Mouse (Mus musculus): Measurements from ENCODE around the gene Olfr1366. TPM values are rescaled to one million over a fixed set of nuclear protein-coding genes. Genes with fewer than 3 reads are reported as not detected.

Olfr1366 gene
- total and polyA plus RNA-seq, 2 experiments = not detected

GRCm38 (mm10) chr13:21492847-21493246 is 49.8 kb downstream of the Olfr1366 start:
- Histone ChIP-seq H3K27ac (replicated peaks; ENCODE audit: insufficient read depth, low read depth, low read length) (no peak overlapping the region), H3K4me3 (ENCODE audit: insufficient read depth, low read depth, low read length) (no peak overlapping the region), H3K79me2 (ENCODE audit: control insufficient read depth, insufficient read depth, low read length) (no peaks in the 10 kb centered on the region), H3K9ac (ENCODE audit: low read depth, low read length) (no peak overlapping the region), H3K36me3 (ENCODE audit: control insufficient read depth, insufficient read depth, low read length) (no peaks in the 10 kb centered on the region), H3K27me3 (ENCODE audit: control insufficient read depth, insufficient read depth, low read length) (no peaks in the 10 kb centered on the region), H3K4me1 (ENCODE audit: control insufficient read depth, insufficient read depth, low read length) (no peaks in the 10 kb centered on the region)
- no peak for DNase-seq (ENCODE audit: extremely low read depth, low read depth, low spot score)
- TF ChIP-seq CTCF (IDR thresholded peaks at IDR 0.05; ENCODE audit: low read depth, low read length) (no peak), POLR2A (IDR thresholded peaks at IDR 0.05; ENCODE audit: extremely low read depth, insufficient read depth, low read length) (no peak)
- WGBS = 91% methylated on average over 5 of the region's 5 CpGs

- WGBS = 92% methylated on average over 1 of the region's 1 CpGs
- TF ChIP-seq CTCF (IDR thresholded peaks at IDR 0.05; ENCODE audit: low read depth, low read length) (no peak), POLR2A (IDR thresholded peaks at IDR 0.05; ENCODE audit: extremely low read depth, insufficient read depth, low read length) (no peak)
- no peak for DNase-seq (ENCODE audit: extremely low read depth, low read depth, low spot score)
Observed at GRCm38 (mm10) chr13:21486881-21487280, 55.7 kb downstream of the Olfr1366 start.

More at GRCm38 (mm10) chr13:21486881-21487280, 55.7 kb downstream of the Olfr1366 start:
- peaks cover 2% of the 10 kb centered on the region; the same call in 1 of the 2 replicates for H3K36me3 ChIP-seq (ENCODE audit: control insufficient read depth, insufficient read depth, low read length)
- no peak overlapping the region for H3K27ac ChIP-seq (replicated peaks; ENCODE audit: insufficient read depth, low read depth, low read length)
- no peak overlapping the region for H3K9ac ChIP-seq (ENCODE audit: low read depth, low read length)
- H3K4me3 ChIP-seq (ENCODE audit: insufficient read depth, low read depth, low read length) = no peak overlapping the region
- H3K27me3 ChIP-seq (ENCODE audit: control insufficient read depth, insufficient read depth, low read length) = no peaks in the 10 kb centered on the region
- no peaks in the 10 kb centered on the region for H3K79me2 ChIP-seq (ENCODE audit: control insufficient read depth, insufficient read depth, low read length)
- H3K4me1 ChIP-seq (ENCODE audit: control insufficient read depth, insufficient read depth, low read length) = no peaks in the 10 kb centered on the region

Other genes starting within 250 kb of the Olfr1366 start
Only the 30 nearest of the 31 such genes appear.
- gene Gpx6, start 230.7 kb downstream of the Olfr1366 start, total RNA-seq (2014; rRNA removed) = 0.27 and 1.0 TPM in 2 replicates
- gene Gpx6, start 230.7 kb downstream of the Olfr1366 start, polyA plus RNA-seq (2012; rRNA removed) = 0.55 and 0.70 TPM in 2 replicates
- gene Olfr1367, start 195.9 kb downstream of the Olfr1366 start, total RNA-seq (2014; rRNA removed) = not detected in 2 replicates
- gene Olfr1367, start 195.9 kb downstream of the Olfr1366 start, polyA plus RNA-seq (2012; rRNA removed) = not detected in 2 replicates
- 5.4 and 6.0 TPM in 2 replicates for gene Zscan12, start 180.0 kb downstream of the Olfr1366 start, total RNA-seq (2014; rRNA removed)
- gene Zscan12, start 180.0 kb downstream of the Olfr1366 start, polyA plus RNA-seq (2012; rRNA removed) = 1.0 and 1.2 TPM in 2 replicates
- gene Zkscan3, start 140.1 kb downstream of the Olfr1366 start, total RNA-seq (2014; rRNA removed) = 31.6 and 33.1 TPM in 2 replicates
- gene Zkscan3, start 140.1 kb downstream of the Olfr1366 start, polyA plus RNA-seq (2012; rRNA removed) = 10.9 and 14.5 TPM in 2 replicates
- 0.60 and 0.83 TPM in 2 replicates for gene Pgbd1, start 101.8 kb downstream of the Olfr1366 start, total RNA-seq (2014; rRNA removed)
- 0.20 and 0.26 TPM in 2 replicates for gene Pgbd1, start 101.8 kb downstream of the Olfr1366 start, polyA plus RNA-seq (2012; rRNA removed)
- 30.8 and 33.4 TPM in 2 replicates for gene Zscan26, start 89.1 kb downstream of the Olfr1366 start, total RNA-seq (2014; rRNA removed)
- gene Zscan26, start 89.1 kb downstream of the Olfr1366 start, polyA plus RNA-seq (2012; rRNA removed) = 7.5 and 12.1 TPM in 2 replicates
- gene Nkapl, start 74.3 kb downstream of the Olfr1366 start, total RNA-seq (2014; rRNA removed) = 0.27 and 0.55 TPM in 2 replicates
- 0.13 and 0.29 TPM in 2 replicates for gene Nkapl, start 74.3 kb downstream of the Olfr1366 start, polyA plus RNA-seq (2012; rRNA removed)
- 0.47 and 1.0 TPM in 2 replicates for gene Zkscan4, start 63.9 kb downstream of the Olfr1366 start, total RNA-seq (2014; rRNA removed)
- gene Zkscan4, start 63.9 kb downstream of the Olfr1366 start, polyA plus RNA-seq (2012; rRNA removed) = 0.09 and 0.29 TPM in 2 replicates
- gene Gm10065, start 63.4 kb downstream of the Olfr1366 start, total RNA-seq (2014; rRNA removed) = not detected in 2 replicates
- gene Gm10065, start 63.4 kb downstream of the Olfr1366 start, polyA plus RNA-seq (2012; rRNA removed) = not detected in 2 replicates
- 0.27 and 0.28 TPM in 2 replicates for gene AK157302, start 47.6 kb downstream of the Olfr1366 start, total RNA-seq (2014; rRNA removed)
- gene AK157302, start 47.6 kb downstream of the Olfr1366 start, polyA plus RNA-seq (2012; rRNA removed) = 0.11 TPM in 1 of 2 replicates, not detected in the other
- gene Gm11273, start 41.4 kb downstream of the Olfr1366 start, total RNA-seq (2014; rRNA removed) = 20.5 and 23.4 TPM in 2 replicates
- gene Gm11273, start 41.4 kb downstream of the Olfr1366 start, polyA plus RNA-seq (2012; rRNA removed) = 26.0 and 26.2 TPM in 2 replicates
- 4.7 and 5.3 TPM in 2 replicates for gene Zkscan8, start 11.7 kb downstream of the Olfr1366 start, total RNA-seq (2014; rRNA removed)
- gene Zkscan8, start 11.7 kb downstream of the Olfr1366 start, polyA plus RNA-seq (2012; rRNA removed) = 1.5 and 1.7 TPM in 2 replicates
- not detected in 2 replicates for gene Olfr1535, start 17.1 kb upstream of the Olfr1366 start, total RNA-seq (2014; rRNA removed)
- not detected in 2 replicates for gene Olfr1535, start 17.1 kb upstream of the Olfr1366 start, polyA plus RNA-seq (2012; rRNA removed)
- gene Olfr1364, start 39.0 kb upstream of the Olfr1366 start, total RNA-seq (2014; rRNA removed) = not detected in 2 replicates
- not detected in 2 replicates for gene Olfr1364, start 39.0 kb upstream of the Olfr1366 start, polyA plus RNA-seq (2012; rRNA removed)
- gene Olfr1362, start 71.2 kb upstream of the Olfr1366 start, total RNA-seq (2014; rRNA removed) = not detected in 2 replicates
- gene Olfr1362, start 71.2 kb upstream of the Olfr1366 start, polyA plus RNA-seq (2012; rRNA removed) = not detected in 2 replicates
- gene Olfr11, start 99.7 kb upstream of the Olfr1366 start, total RNA-seq (2014; rRNA removed) = not detected in 2 replicates
- gene Olfr11, start 99.7 kb upstream of the Olfr1366 start, polyA plus RNA-seq (2012; rRNA removed) = not detected in 2 replicates
- gene Olfr1361, start 120.6 kb upstream of the Olfr1366 start, total RNA-seq (2014; rRNA removed) = not detected in 2 replicates
- gene Olfr1361, start 120.6 kb upstream of the Olfr1366 start, polyA plus RNA-seq (2012; rRNA removed) = not detected in 2 replicates
- not detected in 2 replicates for gene Olfr1360, start 134.6 kb upstream of the Olfr1366 start, total RNA-seq (2014; rRNA removed)
- not detected in 2 replicates for gene Olfr1360, start 134.6 kb upstream of the Olfr1366 start, polyA plus RNA-seq (2012; rRNA removed)
- gene Olfr1359, start 155.3 kb upstream of the Olfr1366 start, total RNA-seq (2014; rRNA removed) = not detected in 2 replicates
- not detected in 2 replicates for gene Olfr1359, start 155.3 kb upstream of the Olfr1366 start, polyA plus RNA-seq (2012; rRNA removed)
- gene Hist1h2bl, start 173.3 kb upstream of the Olfr1366 start, total RNA-seq (2014; rRNA removed) = 1.4 and 1.5 TPM in 2 replicates
- 0.90 TPM in 1 of 2 replicates, not detected in the other for gene Hist1h2bl, start 173.3 kb upstream of the Olfr1366 start, polyA plus RNA-seq (2012; rRNA removed)
- gene Hist1h2ai, start 173.6 kb upstream of the Olfr1366 start, total RNA-seq (2014; rRNA removed) = 8.9 and 10.2 TPM in 2 replicates
- gene Hist1h2ai, start 173.6 kb upstream of the Olfr1366 start, polyA plus RNA-seq (2012; rRNA removed) = 0.64 and 1.6 TPM in 2 replicates
- 24.2 and 48.6 TPM in 2 replicates for gene Hist1h3h, start 174.9 kb upstream of the Olfr1366 start, total RNA-seq (2014; rRNA removed)
- 1.8 TPM in 1 of 2 replicates, not detected in the other for gene Hist1h3h, start 174.9 kb upstream of the Olfr1366 start, polyA plus RNA-seq (2012; rRNA removed)
- 2.8 and 7.2 TPM in 2 replicates for gene Hist1h2bm, start 179.2 kb upstream of the Olfr1366 start, total RNA-seq (2014; rRNA removed)
- gene Hist1h2bm, start 179.2 kb upstream of the Olfr1366 start, polyA plus RNA-seq (2012; rRNA removed) = not detected in 2 replicates
- 21.5 and 24.9 TPM in 2 replicates for gene Hist1h4j, start 192.3 kb upstream of the Olfr1366 start, total RNA-seq (2014; rRNA removed)
- 0.31 and 1.1 TPM in 2 replicates for gene Hist1h4j, start 192.3 kb upstream of the Olfr1366 start, polyA plus RNA-seq (2012; rRNA removed)
- gene Hist1h4k, start 207.7 kb upstream of the Olfr1366 start, total RNA-seq (2014; rRNA removed) = 41.2 and 45.6 TPM in 2 replicates
- 3.6 and 8.6 TPM in 2 replicates for gene Hist1h4k, start 207.7 kb upstream of the Olfr1366 start, polyA plus RNA-seq (2012; rRNA removed)
- 3.3 and 6.0 TPM in 2 replicates for gene Hist1h2ak, start 211.0 kb upstream of the Olfr1366 start, total RNA-seq (2014; rRNA removed)
- gene Hist1h2ak, start 211.0 kb upstream of the Olfr1366 start, polyA plus RNA-seq (2012; rRNA removed) = 0.47 TPM in 1 of 2 replicates, not detected in the other
- gene Hist1h2bn, start 211.3 kb upstream of the Olfr1366 start, total RNA-seq (2014; rRNA removed) = 4.6 and 10.8 TPM in 2 replicates
- not detected in 2 replicates for gene Hist1h2bn, start 211.3 kb upstream of the Olfr1366 start, polyA plus RNA-seq (2012; rRNA removed)
- 3.5 and 4.5 TPM in 2 replicates for gene Hist1h1b, start 237.8 kb upstream of the Olfr1366 start, total RNA-seq (2014; rRNA removed)
- gene Hist1h1b, start 237.8 kb upstream of the Olfr1366 start, polyA plus RNA-seq (2012; rRNA removed) = 0.35 TPM in 1 of 2 replicates, not detected in the other
- 26.6 and 38.0 TPM in 2 replicates for gene Hist1h3i, start 240.6 kb upstream of the Olfr1366 start, total RNA-seq (2014; rRNA removed)
- 4.1 and 5.4 TPM in 2 replicates for gene Hist1h3i, start 240.6 kb upstream of the Olfr1366 start, polyA plus RNA-seq (2012; rRNA removed)
- 7.3 and 8.7 TPM in 2 replicates for gene Hist1h2an, start 244.4 kb upstream of the Olfr1366 start, total RNA-seq (2014; rRNA removed)
- not detected in 2 replicates for gene Hist1h2an, start 244.4 kb upstream of the Olfr1366 start, polyA plus RNA-seq (2012; rRNA removed)